Mouse (Mus musculus): ENCODE data around the gene Sstr4. TPM values are rescaled to one million over a fixed set of nuclear protein-coding genes. Genes with fewer than 3 reads are reported as not detected.

The Sstr4 gene
- polyA plus RNA-seq, 1 experiment from 2014 or later = 1.6 TPM

DNA sequence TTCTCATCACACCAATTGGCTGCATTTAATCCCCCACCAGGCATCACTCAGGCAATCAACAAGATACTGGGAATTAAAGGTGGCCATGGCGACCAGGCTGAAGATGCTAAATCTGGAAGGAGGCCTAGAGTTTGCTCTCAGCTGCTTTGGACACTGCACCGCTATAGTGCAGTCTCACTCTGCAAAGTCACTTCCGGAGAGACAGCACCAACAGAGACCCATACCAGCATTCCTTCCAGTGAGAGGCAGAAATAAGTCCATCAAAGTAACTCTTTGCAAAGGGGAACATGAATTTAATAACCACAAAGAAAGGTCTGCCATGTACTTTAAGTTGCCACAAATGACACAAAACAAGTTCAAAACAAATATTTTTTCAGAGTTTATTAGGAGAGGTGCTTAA is 41.1 kb downstream of the Sstr4 start:
- Histone ChIP-seq H3K4me3 (ENCODE audit: low read length) (no peak overlapping the region), H3K4me1 (ENCODE audit: control insufficient read depth, insufficient read depth, low read length) (peaks cover 4% of the 10 kb centered on the region; the same call in 1 of the 2 replicates), H3K27me3 (replicated peaks; ENCODE audit: control insufficient read depth, insufficient read depth, low read length) (no peaks in the 10 kb centered on the region), H3K9me3 (ENCODE audit: control insufficient read depth, low read length) (no peaks in the 10 kb centered on the region), H3K27ac (ENCODE audit: low read length) (no peak overlapping the region), H3K9ac (ENCODE audit: low read depth, low read length) (no peak overlapping the region), H3K4me2 (ENCODE audit: low read depth, low read length) (no peak overlapping the region), H3K36me3 (ENCODE audit: control insufficient read depth, insufficient read depth, low read length) (no peaks in the 10 kb centered on the region)
- ATAC-seq = no peak
- 64% methylated on average over 3 of the region's 3 CpGs for WGBS

DNA sequence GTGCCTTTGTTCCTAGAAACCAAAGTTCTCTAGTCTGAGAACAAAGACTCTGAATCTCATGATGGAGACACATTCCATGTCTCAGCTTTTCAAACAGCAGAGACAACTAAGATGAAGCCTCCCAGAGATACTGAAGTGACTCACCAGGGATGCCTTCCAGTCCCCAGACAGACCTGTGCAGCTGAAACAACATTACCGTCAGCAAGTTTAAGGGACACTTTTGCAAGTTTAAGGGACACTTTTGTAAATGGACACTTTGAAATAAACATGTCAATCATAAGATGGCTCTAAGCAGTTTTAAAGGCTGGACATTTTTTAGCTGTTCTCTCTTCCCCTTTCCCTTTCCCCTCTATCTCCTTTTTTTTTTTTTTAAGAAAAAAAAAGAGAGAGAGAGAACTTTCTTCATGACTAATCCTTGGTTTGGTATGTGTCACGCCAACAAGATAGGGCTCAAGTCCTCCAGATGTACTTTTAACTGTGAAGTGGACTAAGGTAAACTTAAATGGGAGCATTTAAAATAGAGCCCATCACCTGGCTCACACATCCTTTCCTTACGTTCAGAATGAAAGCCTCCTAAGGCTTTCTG is 44.6 kb downstream of the Sstr4 start:
- H3K4me1 ChIP-seq (ENCODE audit: control insufficient read depth, insufficient read depth, low read length) = no peaks in the 10 kb centered on the region
- no peaks in the 10 kb centered on the region for H3K9me3 ChIP-seq (ENCODE audit: control insufficient read depth, low read length)
- H3K27me3 ChIP-seq (replicated peaks; ENCODE audit: control insufficient read depth, insufficient read depth, low read length) = no peaks in the 10 kb centered on the region
- WGBS = 52% methylated on average over 3 of the region's 3 CpGs
- no peak for ATAC-seq
- no peak overlapping the region for H3K9ac ChIP-seq (ENCODE audit: low read depth, low read length)
- H3K4me3 ChIP-seq (ENCODE audit: low read length) = 0 out of 2 replicates have a peak overlapping the region, but pooled peaks have one; percentile 0
- H3K27ac ChIP-seq (ENCODE audit: low read length) = no peak overlapping the region
- no peaks in the 10 kb centered on the region for H3K36me3 ChIP-seq (ENCODE audit: control insufficient read depth, insufficient read depth, low read length)
- H3K4me2 ChIP-seq (ENCODE audit: low read depth, low read length) = no peak overlapping the region

DNA sequence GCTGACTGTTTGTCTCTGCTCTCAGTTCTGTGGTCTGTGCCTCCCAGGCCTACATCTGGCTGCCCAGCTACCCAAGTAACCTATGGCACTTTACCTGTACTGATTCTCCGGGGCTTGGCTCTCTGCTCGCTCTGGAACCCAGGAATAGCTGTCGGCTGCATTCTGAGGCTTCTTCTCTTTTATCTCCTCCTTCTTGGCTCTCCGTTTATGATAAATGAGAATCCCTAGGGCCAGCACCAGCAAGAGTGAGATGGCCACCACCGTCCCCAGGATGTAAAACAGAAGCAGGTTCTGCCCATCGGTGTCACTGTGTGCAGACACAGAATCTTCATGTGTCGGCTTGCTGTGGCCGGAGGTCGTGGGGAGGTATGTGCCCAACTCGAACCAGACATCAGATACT is 46.3 kb downstream of the Sstr4 start:
- Histone ChIP-seq H3K27me3 (replicated peaks; ENCODE audit: control insufficient read depth, insufficient read depth, low read length) (no peaks in the 10 kb centered on the region), H3K36me3 (ENCODE audit: control insufficient read depth, insufficient read depth, low read length) (no peaks in the 10 kb centered on the region), H3K4me2 (ENCODE audit: low read depth, low read length) (no peak overlapping the region), H3K4me1 (ENCODE audit: control insufficient read depth, insufficient read depth, low read length) (no peaks in the 10 kb centered on the region), H3K9ac (ENCODE audit: low read depth, low read length) (peak overlapping the region; percentile 48), H3K27ac (ENCODE audit: low read length) (no peak overlapping the region), H3K4me3 (ENCODE audit: low read length) (peak overlapping the region; percentile 22), H3K9me3 (ENCODE audit: control insufficient read depth, low read length) (no peaks in the 10 kb centered on the region)
- 84% methylated on average over 10 of the region's 10 CpGs for WGBS
- no peak for ATAC-seq

- Histone ChIP-seq H3K9me3 (ENCODE audit: control insufficient read depth, low read length) (no peaks in the 10 kb centered on the region), H3K27ac (ENCODE audit: low read length) (peak overlapping the region; percentile 36; the same call in 1 of the 2 replicates), H3K4me3 (ENCODE audit: low read length) (peak overlapping the region; percentile 20), H3K36me3 (ENCODE audit: control insufficient read depth, insufficient read depth, low read length) (no peaks in the 10 kb centered on the region), H3K27me3 (replicated peaks; ENCODE audit: control insufficient read depth, insufficient read depth, low read length) (no peaks in the 10 kb centered on the region), H3K9ac (ENCODE audit: low read depth, low read length) (peak overlapping the region; percentile 48; the same call in 1 of the 2 replicates), H3K4me1 (ENCODE audit: control insufficient read depth, insufficient read depth, low read length) (no peaks in the 10 kb centered on the region), H3K4me2 (ENCODE audit: low read depth, low read length) (no peak overlapping the region)
- ATAC-seq = no peak
- WGBS = 83% methylated on average over 4 of the region's 4 CpGs
Measured at GRCm38 (mm10) chr2:148442172-148442571, 47.0 kb downstream of the Sstr4 start.

DNA sequence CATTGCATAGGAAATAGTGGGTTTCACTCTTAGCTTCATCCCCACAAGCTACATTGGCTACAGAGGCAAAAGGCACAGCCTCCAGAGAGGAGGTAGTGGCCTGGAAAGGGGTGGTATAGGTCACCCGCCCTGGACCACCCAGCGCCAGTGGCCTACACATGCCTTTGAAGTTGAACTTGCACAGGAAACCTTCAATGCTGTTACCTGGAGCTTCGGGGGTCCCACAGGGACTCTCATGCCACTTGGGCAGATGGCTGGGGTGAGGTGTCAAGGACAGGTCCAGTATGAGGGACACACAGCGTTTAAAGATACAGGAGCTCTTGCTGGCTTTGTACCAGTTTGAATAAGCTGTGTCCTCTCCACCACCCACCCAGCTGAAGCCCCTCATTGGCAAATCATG is 47.6 kb downstream of the Sstr4 start:
- ATAC-seq = no peak; the same call in 1 of the 2 replicates
- Histone ChIP-seq H3K9ac (ENCODE audit: low read depth, low read length) (0 out of 2 replicates have a peak overlapping the region, but pooled peaks have one; percentile 48), H3K36me3 (ENCODE audit: control insufficient read depth, insufficient read depth, low read length) (no peaks in the 10 kb centered on the region), H3K27me3 (replicated peaks; ENCODE audit: control insufficient read depth, insufficient read depth, low read length) (no peaks in the 10 kb centered on the region), H3K9me3 (ENCODE audit: control insufficient read depth, low read length) (no peaks in the 10 kb centered on the region), H3K4me3 (ENCODE audit: low read length) (peak overlapping the region; percentile 20), H3K4me2 (ENCODE audit: low read depth, low read length) (no peak overlapping the region), H3K4me1 (ENCODE audit: control insufficient read depth, insufficient read depth, low read length) (no peaks in the 10 kb centered on the region), H3K27ac (ENCODE audit: low read length) (peak overlapping the region; percentile 36)
- 85% methylated on average over 4 of the region's 4 CpGs for WGBS

DNA sequence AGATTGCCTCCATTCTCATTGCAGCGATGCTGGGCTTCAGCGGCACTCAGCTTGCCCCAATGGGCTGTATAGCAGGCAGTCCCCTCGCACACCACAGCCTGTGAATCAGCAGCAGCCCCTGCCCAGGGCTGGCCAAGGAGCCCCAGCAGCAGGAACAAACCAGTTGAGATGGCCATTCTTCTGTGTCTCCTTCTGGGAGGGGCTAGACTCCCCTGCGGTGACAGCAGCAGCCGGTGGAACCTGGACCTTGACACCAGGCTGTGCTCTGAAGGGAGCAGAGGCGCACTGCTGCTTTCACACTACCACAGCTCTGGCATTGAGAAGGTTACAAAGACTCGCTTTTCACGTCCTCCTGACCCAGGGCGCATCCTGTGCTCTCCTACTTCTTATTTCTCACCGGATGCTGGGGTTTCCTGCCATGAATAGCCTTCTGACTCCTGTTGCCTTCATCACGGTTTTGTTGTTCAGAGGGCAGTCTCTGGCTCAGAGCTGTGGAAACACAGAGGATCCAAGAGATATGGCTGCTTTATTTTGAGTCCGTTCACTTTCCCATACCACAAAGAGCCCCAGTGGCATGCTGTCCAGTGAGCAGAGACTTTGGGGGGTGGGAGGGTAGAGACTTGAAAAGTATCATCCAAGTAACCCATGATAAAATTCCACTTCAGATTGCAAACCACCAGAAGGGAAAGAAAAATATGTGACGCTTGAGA is 48.3 kb downstream of the Sstr4 start, which contains the start of gene Cd93:
Gene Cd93, minus strand, starts transcription at position 315 of the 710 bp plus-strand sequence.
- Histone ChIP-seq H3K4me3 (ENCODE audit: low read length) (peak within 1 kb of the TSS; percentile 20), H3K9ac (ENCODE audit: low read depth, low read length) (peak within 1 kb of the TSS; percentile 48; the same call in 1 of the 2 replicates), H3K9me3 (ENCODE audit: control insufficient read depth, low read length) (no peaks in the 10 kb centered on the region), H3K27me3 (replicated peaks; ENCODE audit: control insufficient read depth, insufficient read depth, low read length) (no peaks in the 10 kb centered on the region), H3K4me1 (ENCODE audit: control insufficient read depth, insufficient read depth, low read length) (no peaks in the 10 kb centered on the region), H3K27ac (ENCODE audit: low read length) (peak within 1 kb of the TSS; percentile 36), H3K4me2 (ENCODE audit: low read depth, low read length) (no peak within 1 kb of the TSS), H3K36me3 (ENCODE audit: control insufficient read depth, insufficient read depth, low read length) (no peaks in the 10 kb centered on the region)
- WGBS = 41% methylated on average over 13 of the region's 13 CpGs
- ATAC-seq = peak; percentile 87

GRCm38 (mm10) chr2:148444472-148444871 is 49.3 kb downstream of the Sstr4 start:
- no peaks in the 10 kb centered on the region for H3K9me3 ChIP-seq (ENCODE audit: control insufficient read depth, low read length)
- no peaks in the 10 kb centered on the region for H3K27me3 ChIP-seq (replicated peaks; ENCODE audit: control insufficient read depth, insufficient read depth, low read length)
- H3K4me2 ChIP-seq (ENCODE audit: low read depth, low read length) = no peak overlapping the region
- no peaks in the 10 kb centered on the region for H3K4me1 ChIP-seq (ENCODE audit: control insufficient read depth, insufficient read depth, low read length)
- no peak overlapping the region for H3K4me3 ChIP-seq (ENCODE audit: low read length)
- no peak for ATAC-seq
- no peak overlapping the region for H3K27ac ChIP-seq (ENCODE audit: low read length)
- WGBS = 73% methylated on average over 1 of the region's 1 CpGs
- no peak overlapping the region for H3K9ac ChIP-seq (ENCODE audit: low read depth, low read length)
- H3K36me3 ChIP-seq (ENCODE audit: control insufficient read depth, insufficient read depth, low read length) = no peaks in the 10 kb centered on the region

- 86% methylated on average over 1 of the region's 1 CpGs for WGBS
- H3K9me3 ChIP-seq (ENCODE audit: control insufficient read depth, low read length) = no peaks in the 10 kb centered on the region
Measured at GRCm38 (mm10) chr2:148445616-148446015, 50.5 kb downstream of the Sstr4 start.

More at GRCm38 (mm10) chr2:148445616-148446015, 50.5 kb downstream of the Sstr4 start:
- Histone ChIP-seq H3K27ac (ENCODE audit: low read length) (no peak overlapping the region), H3K27me3 (replicated peaks; ENCODE audit: control insufficient read depth, insufficient read depth, low read length) (no peaks in the 10 kb centered on the region), H3K4me2 (ENCODE audit: low read depth, low read length) (no peak overlapping the region), H3K9ac (ENCODE audit: low read depth, low read length) (no peak overlapping the region), H3K4me3 (ENCODE audit: low read length) (no peak overlapping the region), H3K4me1 (ENCODE audit: control insufficient read depth, insufficient read depth, low read length) (no peaks in the 10 kb centered on the region), H3K36me3 (ENCODE audit: control insufficient read depth, insufficient read depth, low read length) (no peaks in the 10 kb centered on the region)
- ATAC-seq = no peak
